In genomic region chr2:144161852-144162251, GRCm38 (mm10) we compare ENCODE assay signal across 18 mouse cellular contexts.
DNase-seq lines count a peak whose midpoint lies in the region; ATAC-seq and TF ChIP-seq lines count a peak whose summit lies in the region.
"Had no signal": no experiment of that assay in that cellular context is flagged by ENCODE, and none has a peak within 500 bp of the region (broad histone marks: within the 10 kb centered on the region; RNA-seq: fewer than 3 reads in every experiment).

No protein-coding gene starts in this region.

- peaks cover 70% of the 10 kb centered on the region for H3K4me1 ChIP-seq in kidney, embryonic 16.5 days (ENCODE audit: insufficient read depth, low read length)
- peaks cover 3% of the 10 kb centered on the region; the same call in 1 of the 2 replicates for H3K4me1 ChIP-seq in brown adipose tissue, adult 24 weeks (ENCODE audit: control insufficient read depth, insufficient read depth, insufficient read length, low read length)
- peaks cover 82% of the 10 kb centered on the region for H3K4me1 ChIP-seq in limb, embryonic 15.5 days
- peaks cover 12% of the 10 kb centered on the region; the same call in 1 of the 2 replicates for H3K4me1 ChIP-seq in hindbrain, postnatal 0 days (ENCODE audit: insufficient read depth, low read length)

- H3K9ac ChIP-seq in kidney, embryonic 16.5 days (replicated peaks; ENCODE audit: low read length), result no peak overlapping the region
- no peak overlapping the region for H3K9ac ChIP-seq in limb, embryonic 15.5 days
- H3K9ac ChIP-seq in hindbrain, postnatal 0 days (replicated peaks; ENCODE audit: low read length), result no peak overlapping the region
- H3K9ac ChIP-seq: heart, embryonic 13.5 days; hindbrain, embryonic 12.5 days; liver, embryonic 13.5 days; midbrain, embryonic 12.5 days had no signal

- no peaks in the 10 kb centered on the region for H3K27me3 ChIP-seq in kidney, embryonic 16.5 days (ENCODE audit: insufficient read depth, low read length)
- H3K27me3 ChIP-seq in limb, embryonic 15.5 days, result no peaks in the 10 kb centered on the region
- H3K27me3 ChIP-seq in hindbrain, postnatal 0 days (ENCODE audit: insufficient read depth, low read length), result no peaks in the 10 kb centered on the region

- ATAC-seq in kidney, embryonic 16.5 days (ENCODE audit: low FRiP score, low TSS enrichment), result no peak
- no peak for ATAC-seq in limb, embryonic 15.5 days (ENCODE audit: insufficient number of reproducible peaks, low FRiP score, low TSS enrichment, low read depth)
- ATAC-seq in hindbrain, postnatal 0 days, result no peak

- H3K4me3 ChIP-seq in gastrocnemius, adult 2 months, result no peak overlapping the region
- no peak overlapping the region for H3K4me3 ChIP-seq in kidney, embryonic 16.5 days (ENCODE audit: low read length)
- no peak overlapping the region for H3K4me3 ChIP-seq in brown adipose tissue, adult 24 weeks (ENCODE audit: insufficient read depth, low read depth, low read length)
- H3K4me3 ChIP-seq in limb, embryonic 15.5 days, result no peak overlapping the region
- no peak overlapping the region for H3K4me3 ChIP-seq in hindbrain, postnatal 0 days (ENCODE audit: low read length)
- H3K4me3 ChIP-seq: heart, embryonic 13.5 days; hindbrain, embryonic 12.5 days; layer of hippocampus, adult 2 months; liver, embryonic 13.5 days; midbrain, embryonic 12.5 days; myocyte had no signal

- intact Hi-C loops in gastrocnemius, adult 2 months (cut with DNase I), result no loop called here

- no peaks in the 10 kb centered on the region for H3K36me3 ChIP-seq in kidney, embryonic 16.5 days (ENCODE audit: insufficient read depth, low read length)
- H3K36me3 ChIP-seq in limb, embryonic 15.5 days, result no peaks in the 10 kb centered on the region
- H3K36me3 ChIP-seq in hindbrain, postnatal 0 days (ENCODE audit: insufficient read depth, low read length), result no peaks in the 10 kb centered on the region
- H3K36me3 ChIP-seq: heart, embryonic 13.5 days; hindbrain, embryonic 12.5 days; liver, embryonic 13.5 days; midbrain, embryonic 12.5 days had no signal

- no peak overlapping the region for H3K4me2 ChIP-seq in kidney, embryonic 16.5 days (replicated peaks; ENCODE audit: low read depth, low read length)
- no peak overlapping the region for H3K4me2 ChIP-seq in limb, embryonic 15.5 days
- H3K4me2 ChIP-seq in hindbrain, postnatal 0 days (ENCODE audit: low read depth, low read length), result no peak overlapping the region
- H3K4me2 ChIP-seq: heart, embryonic 13.5 days; hindbrain, embryonic 12.5 days; liver, embryonic 13.5 days; midbrain, embryonic 12.5 days had no signal

- WGBS in kidney, embryonic 16.5 days, result 38% methylated on average over 1 of the region's 1 CpGs
- WGBS in limb, embryonic 15.5 days, result 45% methylated on average over 1 of the region's 1 CpGs
- 76% methylated on average over 1 of the region's 1 CpGs for WGBS in hindbrain, postnatal 0 days

- DNase-seq in gastrocnemius, adult 2 months, result peak; percentile 58
- DNase-seq in gastrocnemius, postnatal 10 days, result no peak
- DNase-seq in kidney, adult 18-20 months, result no peak
- no peak for DNase-seq in hindbrain, postnatal 0 days (ENCODE audit: low spot score)
- no peak for DNase-seq in layer of hippocampus, adult 11-12 months (ENCODE audit: low spot score)
- DNase-seq: adrenal gland, adult 8-10 months; cerebellum, adult 9-11 months; embryo, embryonic 11 days; liver, embryonic 13.5 days; lung, postnatal 14 days had no signal

- H3K9me3 ChIP-seq in kidney, embryonic 16.5 days (ENCODE audit: low read length), result no peaks in the 10 kb centered on the region
- H3K9me3 ChIP-seq in limb, embryonic 15.5 days, result no peaks in the 10 kb centered on the region
- H3K9me3 ChIP-seq in hindbrain, postnatal 0 days (ENCODE audit: low read length), result no peaks in the 10 kb centered on the region
- H3K9me3 ChIP-seq: heart, embryonic 13.5 days; hindbrain, embryonic 12.5 days; liver, embryonic 13.5 days; midbrain, embryonic 12.5 days had no signal

- H3K27ac ChIP-seq in gastrocnemius, adult 2 months, result peak overlapping the region; percentile 74
- H3K27ac ChIP-seq in kidney, embryonic 16.5 days (ENCODE audit: low read length), result peak overlapping the region; percentile 61
- H3K27ac ChIP-seq in brown adipose tissue, adult 24 weeks (replicated peaks; ENCODE audit: low read depth, low read length), result 0 out of 2 replicates have a peak overlapping the region, but pooled peaks have one; percentile 37
- peak overlapping the region; percentile 96 for H3K27ac ChIP-seq in limb, embryonic 15.5 days
- no peak overlapping the region for H3K27ac ChIP-seq in hindbrain, postnatal 0 days
- H3K27ac ChIP-seq: hindbrain, embryonic 12.5 days; layer of hippocampus, adult 2 months; liver, embryonic 13.5 days; midbrain, embryonic 12.5 days had no signal

- no peak for TF ChIP-seq CTCF in gastrocnemius, adult 2 months (IDR thresholded peaks at IDR 0.05)
- TF ChIP-seq CTCF in hindbrain, postnatal 0 days (IDR thresholded peaks at IDR 0.05; ENCODE audit: low read depth), result no peak
